Comparison of ENCODE assay signal across 9 mouse cellular contexts in genomic region chr7:62231120-62231574, GRCm38 (mm10).
A peak's percentile ranks its signal among the peaks of the same experiment; 100 is the strongest.
DNase-seq lines count a peak whose midpoint lies in the region; ATAC-seq and TF ChIP-seq lines count a peak whose summit lies in the region.
"Had no signal": no experiment of that assay in that cellular context is flagged by ENCODE, and none has a peak within 500 bp of the region (broad histone marks: within the 10 kb centered on the region; RNA-seq: fewer than 3 reads in every experiment).

No protein-coding gene starts in this region.

- H3K27me3 ChIP-seq in lung, embryonic 14.5 days (ENCODE audit: insufficient read depth, low read length): no peaks in the 10 kb centered on the region
- H3K27me3 ChIP-seq: CH12.LX had no signal

- H3K9ac ChIP-seq in lung, embryonic 14.5 days: no peak overlapping the region

- no peaks in the 10 kb centered on the region for H3K9me3 ChIP-seq in lung, embryonic 14.5 days (ENCODE audit: low read depth, low read length)

- peak; percentile 47 to 67 for DNase-seq in cerebellum, postnatal 4 days (ENCODE audit: low spot score in 2 of 2)
- no peak for DNase-seq in cerebellum, adult 9-10 months
- peak; percentile 77 for DNase-seq in lung, embryonic 14.5 days
- DNase-seq in lung, adult 2 months: no peak
- DNase-seq in mesoderm, embryonic 11.5 days (ENCODE audit: low read depth, low spot score): peak; percentile 89
- no peak for DNase-seq in spleen, adult 18-20 months
- DNase-seq in urinary bladder, postnatal 36 days (ENCODE audit: low spot score in 2 of 2): no peak

- H3K4me1 ChIP-seq in lung, embryonic 14.5 days (ENCODE audit: insufficient read depth): no peaks in the 10 kb centered on the region
- no peaks in the 10 kb centered on the region for H3K4me1 ChIP-seq in lung, adult 2 months (ENCODE audit: control insufficient read depth, insufficient read depth, low read length)

- ATAC-seq in lung, embryonic 14.5 days (ENCODE audit: insufficient read depth): peak; percentile 95
- ATAC-seq in hematopoietic stem cell, adult 5-6 weeks (replicated peaks in 1 of 2; ENCODE audit: insufficient read depth in 1 of 2, low FRiP score in 2 of 2, low TSS enrichment in 1 of 2, low read depth in 1 of 2, poor library complexity in 2 of 2, severe bottlenecking in 2 of 2): peak; percentile 44 to 56; a peak in 2 of 4 replicates

- WGBS in lung, embryonic 14.5 days: 14% methylated on average over 13 of the region's 13 CpGs
- 17% methylated on average over 13 of the region's 13 CpGs for WGBS in lung, adult 2 months

- H3K4me3 ChIP-seq in lung, embryonic 14.5 days (ENCODE audit: low read depth, low read length): peak overlapping the region; percentile 19
- H3K4me3 ChIP-seq in lung, adult 2 months (replicated peaks; ENCODE audit: extremely low read depth, low read depth, low read length): no peak overlapping the region

- no peak for TF ChIP-seq POLR2A in lung, adult 2 months (IDR thresholded peaks at IDR 0.05; ENCODE audit: borderline replicate concordance, extremely low read depth, low read depth, low read length)

- peak; percentile 21; the same call in 1 of the 2 replicates for TF ChIP-seq CTCF in lung, embryonic 14.5 days (IDR thresholded peaks at IDR 0.05; ENCODE audit: low read depth)
- no peak for TF ChIP-seq CTCF in lung, adult 2 months (IDR thresholded peaks at IDR 0.05; ENCODE audit: insufficient read depth, low read length)

- peak overlapping the region; percentile 52 for H3K4me2 ChIP-seq in lung, embryonic 14.5 days

- peak overlapping the region; percentile 30; the same call in 1 of the 2 replicates for H3K27ac ChIP-seq in lung, embryonic 14.5 days (ENCODE audit: low read depth)

- H3K36me3 ChIP-seq in lung, embryonic 14.5 days (ENCODE audit: insufficient read depth): no peaks in the 10 kb centered on the region

Comparison
In these comparisons a context has a peak if more than half of its experiments do, and no peak if none do; other contexts are left out.
1. DNase-seq: peak in cerebellum, postnatal 4 days (2 of 2), lung, embryonic 14.5 days (single experiment) and mesoderm, embryonic 11.5 days (single experiment); none in cerebellum, adult 9-10 months (single experiment), lung, adult 2 months (single experiment), spleen, adult 18-20 months (0 of 2) and urinary bladder, postnatal 36 days (0 of 2).